ENCODE assay signal across 22 mouse cellular contexts in the genomic region with DNA sequence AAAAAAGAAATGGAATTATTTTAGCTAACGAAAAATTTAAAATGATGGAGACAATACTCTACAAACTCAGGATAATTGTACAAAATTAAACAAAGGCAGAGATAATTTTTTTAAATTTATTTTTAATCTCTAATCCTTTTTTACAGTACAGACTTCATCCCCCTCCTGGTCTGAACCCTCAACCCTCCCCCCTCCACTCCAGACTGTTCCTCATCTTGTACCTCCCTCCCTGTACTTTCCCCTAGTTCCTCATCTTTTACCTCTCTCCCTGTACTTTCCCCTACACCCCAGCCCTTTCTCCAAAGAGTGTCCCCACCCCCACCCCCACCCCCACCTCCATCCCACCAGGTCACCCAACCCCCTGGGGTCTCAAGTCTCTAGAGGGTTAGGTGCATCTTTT.
DNase-seq lines count a peak whose midpoint lies in the region; ATAC-seq and TF ChIP-seq lines count a peak whose summit lies in the region.
"Had no signal": no experiment of that assay in that cellular context is flagged by ENCODE, and none has a peak within 500 bp of the region (broad histone marks: within the 10 kb centered on the region; RNA-seq: fewer than 3 reads in every experiment).

No protein-coding gene starts in this region.

- no peak for TF ChIP-seq EP300 in liver, embryonic 14.5 days (IDR thresholded peaks at IDR 0.05; ENCODE audit: low read depth)

- 0 out of 2 replicates have a peak, but pooled peaks have one; percentile 41 for ATAC-seq in midbrain, embryonic 12.5 days (ENCODE audit: low FRiP score, low read depth)
- ATAC-seq in midbrain, embryonic 15.5 days (replicated peaks): no peak
- peak; percentile 33; the same call in 1 of the 2 replicates for ATAC-seq in liver, embryonic 14.5 days (ENCODE audit: insufficient read depth)
- ATAC-seq: CD4-positive, CD25-positive, alpha-beta regulatory T cell, adult 4 months; forebrain, embryonic 13.5 days; forebrain, postnatal 0 days; hindbrain, postnatal 0 days had no signal

- no peak for TF ChIP-seq CTCF in liver, embryonic 14.5 days (IDR thresholded peaks at IDR 0.05; ENCODE audit: low read depth)

- no peaks in the 10 kb centered on the region for H3K27me3 ChIP-seq in heart, embryonic 10.5 days (ENCODE audit: insufficient read depth, poor library complexity, severe bottlenecking)
- H3K27me3 ChIP-seq in midbrain, embryonic 12.5 days: no peaks in the 10 kb centered on the region
- no peaks in the 10 kb centered on the region for H3K27me3 ChIP-seq in midbrain, embryonic 15.5 days (replicated peaks)
- no peaks in the 10 kb centered on the region for H3K27me3 ChIP-seq in liver, embryonic 14.5 days (ENCODE audit: control insufficient read depth, insufficient read depth, low read length)
- H3K27me3 ChIP-seq: forebrain, embryonic 13.5 days; heart, embryonic 13.5 days; hindbrain, embryonic 13.5 days had no signal

- WGBS in heart, embryonic 10.5 days: 78% methylated on average over 1 of the region's 1 CpGs
- WGBS in midbrain, embryonic 12.5 days: 87% methylated on average over 1 of the region's 1 CpGs
- WGBS in midbrain, embryonic 15.5 days: 94% methylated on average over 1 of the region's 1 CpGs
- 37% methylated on average over 1 of the region's 1 CpGs for WGBS in liver, embryonic 14.5 days (ENCODE audit: insufficient replicate concordance)

- no peaks in the 10 kb centered on the region for H3K36me3 ChIP-seq in heart, embryonic 10.5 days
- H3K36me3 ChIP-seq in midbrain, embryonic 12.5 days: no peaks in the 10 kb centered on the region
- no peaks in the 10 kb centered on the region for H3K36me3 ChIP-seq in midbrain, embryonic 15.5 days (replicated peaks)
- H3K36me3 ChIP-seq in liver, embryonic 14.5 days (replicated peaks; ENCODE audit: control insufficient read depth, insufficient read depth, low read depth): no peaks in the 10 kb centered on the region
- H3K36me3 ChIP-seq: embryonic facial prominence, embryonic 10.5 days; heart, embryonic 13.5 days; hindbrain, embryonic 13.5 days had no signal

- H3K9me3 ChIP-seq in heart, embryonic 10.5 days: no peaks in the 10 kb centered on the region
- H3K9me3 ChIP-seq in midbrain, embryonic 12.5 days: 0 out of 2 replicates have a peak, but pooled peaks cover 3% of the 10 kb centered on the region
- H3K9me3 ChIP-seq in midbrain, embryonic 15.5 days: no peaks in the 10 kb centered on the region
- no peaks in the 10 kb centered on the region for H3K9me3 ChIP-seq in liver, embryonic 14.5 days (ENCODE audit: control insufficient read depth, low read length)
- H3K9me3 ChIP-seq: embryonic facial prominence, embryonic 10.5 days; forebrain, embryonic 13.5 days; heart, embryonic 13.5 days; hindbrain, embryonic 13.5 days had no signal

- H3K27ac ChIP-seq in heart, embryonic 10.5 days: 0 out of 2 replicates have a peak overlapping the region, but pooled peaks have one; percentile 52
- no peak overlapping the region for H3K27ac ChIP-seq in midbrain, embryonic 12.5 days (replicated peaks)
- no peak overlapping the region for H3K27ac ChIP-seq in midbrain, embryonic 15.5 days
- H3K27ac ChIP-seq in liver, embryonic 14.5 days: peak overlapping the region; percentile 98
- H3K27ac ChIP-seq: embryonic facial prominence, embryonic 10.5 days; forebrain, embryonic 13.5 days; heart, embryonic 13.5 days; hindbrain, embryonic 13.5 days; hindbrain, postnatal 0 days had no signal

- no peak overlapping the region for H3K4me2 ChIP-seq in midbrain, embryonic 12.5 days (replicated peaks)
- H3K4me2 ChIP-seq in midbrain, embryonic 15.5 days: no peak overlapping the region
- peak overlapping the region; percentile 71 for H3K4me2 ChIP-seq in liver, embryonic 14.5 days (ENCODE audit: low read depth)
- H3K4me2 ChIP-seq: forebrain, embryonic 13.5 days; hindbrain, embryonic 13.5 days had no signal

- no peak overlapping the region for H3K9ac ChIP-seq in midbrain, embryonic 12.5 days (replicated peaks)
- H3K9ac ChIP-seq in midbrain, embryonic 15.5 days: no peak overlapping the region
- peak overlapping the region; percentile 1 for H3K9ac ChIP-seq in liver, embryonic 14.5 days (replicated peaks)
- H3K9ac ChIP-seq: forebrain, embryonic 13.5 days; forebrain, postnatal 0 days; heart, embryonic 13.5 days; hindbrain, embryonic 13.5 days had no signal

- no peak overlapping the region for H3K4me3 ChIP-seq in heart, embryonic 10.5 days
- no peak overlapping the region for H3K4me3 ChIP-seq in midbrain, embryonic 12.5 days
- no peak overlapping the region for H3K4me3 ChIP-seq in midbrain, embryonic 15.5 days
- H3K4me3 ChIP-seq in liver, embryonic 14.5 days (ENCODE audit: insufficient read depth in 1 of 2, low read depth in 2 of 2, low read length in 2 of 2): no peak overlapping the region
- H3K4me3 ChIP-seq: embryonic facial prominence, embryonic 10.5 days; forebrain, embryonic 13.5 days; heart, embryonic 13.5 days; hindbrain, embryonic 13.5 days had no signal

- no peaks in the 10 kb centered on the region for H3K4me1 ChIP-seq in heart, embryonic 10.5 days
- H3K4me1 ChIP-seq in midbrain, embryonic 12.5 days: no peaks in the 10 kb centered on the region
- no peaks in the 10 kb centered on the region for H3K4me1 ChIP-seq in midbrain, embryonic 15.5 days
- peaks cover 30 to 34% of the 10 kb centered on the region in 2 experiments for H3K4me1 ChIP-seq in liver, embryonic 14.5 days (replicated peaks; ENCODE audit: control insufficient read depth in 2 of 2, insufficient read depth in 2 of 2, low read length in 1 of 2)
- H3K4me1 ChIP-seq: embryonic facial prominence, embryonic 10.5 days; forebrain, embryonic 13.5 days; heart, embryonic 13.5 days; hindbrain, embryonic 13.5 days had no signal

- DNase-seq in heart, embryonic 10.5 days (ENCODE audit: low spot score): no peak
- no peak for DNase-seq in heart, adult 18-20 months
- no peak for DNase-seq in liver, embryonic 14.5 days (ENCODE audit: low read depth in 3 of 3, low spot score in 3 of 3)
- no peak for DNase-seq in kidney, adult 9 months
- no peak for DNase-seq in cerebellum, postnatal 36 days
- no peak for DNase-seq in kidney, postnatal 10 days
- DNase-seq: adrenal gland, adult 8-10 months; adrenal gland, postnatal 36 days; B cell, adult 2 months; cerebellum, adult 2 months; cerebellum, postnatal 14 days; forebrain, postnatal 0 days; gastrocnemius, postnatal 14 days; heart, postnatal 36 days had no signal

Comparison
In these comparisons a context has a peak if more than half of its experiments do, and no peak if none do; other contexts are left out.
1. H3K27ac ChIP-seq: peak in heart, embryonic 10.5 days (single experiment) and liver, embryonic 14.5 days (single experiment); none in midbrain, embryonic 12.5 days (single experiment) and midbrain, embryonic 15.5 days (single experiment).